Mouse (Mus musculus) heart, adult 8-10 months (tissue): ENCODE data around the gene Cers1. TPM values are rescaled to one million over a fixed set of nuclear protein-coding genes. Genes with fewer than 3 reads are reported as not detected.

Source experiments
- DNase-seq: peaks from one replicate; pipeline ENCODE4 v3.0.0; 2022; ENCODE audit warnings: low spot score
- total RNA-seq, 4 experiments: library from RNA; stranded (reverse); gene quantifications; 2 replicates each; pipeline ENCODE4 v1.2.4; 2022

Gene Cers1
- total RNA-seq, 4 experiments from 2014 or later = 0.14 to 0.53 (median 0.38) TPM

DNA sequence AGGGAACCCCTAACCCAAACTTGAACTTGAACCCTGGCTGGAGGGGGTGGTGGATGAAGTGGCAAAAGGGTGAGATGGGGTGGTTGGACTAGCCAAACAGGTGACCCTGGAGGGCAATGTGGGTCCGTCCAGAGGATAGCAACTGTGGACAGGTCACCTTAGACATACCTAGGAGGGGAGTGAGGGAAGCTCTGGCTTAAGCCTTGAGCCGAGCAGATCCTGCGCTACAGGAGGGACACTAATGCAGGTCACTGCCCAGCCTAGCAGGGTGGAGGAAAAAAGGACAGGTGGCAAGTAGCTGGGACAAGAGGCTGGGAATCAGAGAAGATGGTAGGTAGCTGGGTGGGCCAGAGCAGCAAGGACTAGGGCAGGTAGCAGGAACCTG lies 36.4 kb downstream of the Cers1 start:
- no peak for DNase-seq

DNA sequence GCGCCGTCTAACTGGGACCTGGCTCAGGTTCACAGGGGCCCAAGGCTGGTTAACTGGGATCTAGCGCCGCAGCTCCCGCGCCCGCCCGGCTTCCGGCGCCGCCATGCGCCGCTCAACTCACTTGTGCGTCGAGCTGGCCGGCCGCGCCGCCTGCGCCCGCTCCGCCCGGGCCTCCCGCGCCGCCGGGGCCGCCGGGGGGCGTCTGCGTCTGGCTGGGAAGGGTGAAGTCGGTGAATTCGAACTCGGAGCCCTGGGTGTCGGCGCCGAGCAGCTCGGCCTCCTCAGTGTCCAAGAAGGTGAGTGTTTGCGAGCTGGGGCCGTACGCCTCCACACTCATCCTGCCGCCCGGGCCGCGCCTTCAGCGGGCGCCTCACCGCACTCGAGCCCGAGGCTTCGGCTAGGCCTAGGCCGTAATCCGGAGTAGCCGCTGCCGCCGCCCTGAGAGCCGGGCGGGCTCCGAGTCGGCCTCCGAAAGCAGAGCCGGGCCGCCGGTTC lies 37.1 kb downstream of the Cers1 start:
- DNase-seq = no peak

DNA sequence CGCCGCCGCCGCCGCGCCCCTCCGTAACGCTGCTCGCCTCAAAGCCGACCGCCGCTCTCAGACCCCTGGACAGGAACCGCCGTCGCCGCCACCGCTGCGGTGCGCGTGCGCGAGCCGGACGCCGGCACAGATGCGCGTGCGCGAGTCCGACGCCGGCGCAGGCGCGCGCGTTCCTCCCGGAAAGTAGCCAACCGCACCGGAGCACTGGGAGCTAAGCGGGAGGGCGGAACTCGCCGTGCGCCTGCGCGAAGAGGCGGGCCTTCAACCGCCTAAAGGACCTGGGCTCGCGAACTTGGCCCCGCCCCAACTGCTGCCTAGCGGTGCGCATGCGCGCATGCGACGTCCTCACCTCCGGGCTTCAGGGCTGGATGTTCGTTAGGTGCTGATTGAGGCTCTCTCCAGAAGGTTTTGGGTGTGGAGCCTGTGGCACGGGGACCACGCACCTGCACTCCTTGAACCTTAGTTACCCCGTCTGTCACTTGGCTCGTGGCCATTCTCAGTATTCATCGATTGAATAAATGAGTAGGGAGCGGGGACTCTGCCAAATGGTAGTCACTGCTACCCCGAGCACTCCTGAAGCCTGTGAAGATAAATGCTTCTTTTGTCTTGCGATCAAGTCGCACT lies 37.7 kb downstream of the Cers1 start, which contains the start of gene Upf1:
Gene Upf1, minus strand, starts transcription at position 85 of the 624 bp plus-strand sequence.
- peak; percentile 98 for DNase-seq

DNA sequence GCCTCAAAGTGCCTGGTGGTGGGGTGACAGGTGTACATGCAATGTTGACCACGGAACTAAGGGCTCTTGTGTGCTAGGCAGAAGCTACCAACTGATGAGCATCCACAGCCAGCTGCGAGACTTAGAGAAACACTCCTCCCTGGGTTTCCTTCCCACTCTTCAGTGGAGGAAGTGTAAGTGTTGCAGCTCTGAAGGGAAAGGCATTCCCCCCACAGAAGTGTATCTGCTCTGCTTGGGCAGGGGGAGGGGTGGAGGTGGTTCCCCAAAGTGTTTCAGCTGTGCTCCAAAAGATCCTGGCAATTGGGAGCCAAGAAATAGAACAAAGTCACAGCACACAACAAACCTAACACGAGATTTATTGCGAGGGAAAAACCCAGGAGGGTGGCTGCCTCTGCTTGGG lies 38.4 kb downstream of the Cers1 start:
- DNase-seq = no peak

DNA sequence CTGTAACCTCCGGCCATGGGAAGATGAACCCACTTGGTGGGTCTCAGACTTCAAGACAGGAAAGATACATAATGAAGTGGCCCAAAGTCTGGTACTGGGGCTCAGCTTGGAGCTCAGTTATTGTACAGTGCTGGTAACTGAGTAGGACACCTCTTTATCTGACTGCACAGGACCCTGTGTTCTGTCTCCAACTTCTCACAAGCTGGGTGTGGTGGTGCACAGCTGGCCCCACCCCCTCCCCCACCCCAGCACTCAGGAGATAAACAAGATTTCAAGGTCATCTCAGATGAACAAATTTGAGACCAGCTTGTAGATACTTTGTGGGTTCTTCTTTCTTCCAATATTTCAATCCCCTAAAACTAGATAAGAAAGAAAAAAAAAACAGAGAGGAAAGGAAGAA lies 40.5 kb downstream of the Cers1 start:
- DNase-seq = no peak

DNA sequence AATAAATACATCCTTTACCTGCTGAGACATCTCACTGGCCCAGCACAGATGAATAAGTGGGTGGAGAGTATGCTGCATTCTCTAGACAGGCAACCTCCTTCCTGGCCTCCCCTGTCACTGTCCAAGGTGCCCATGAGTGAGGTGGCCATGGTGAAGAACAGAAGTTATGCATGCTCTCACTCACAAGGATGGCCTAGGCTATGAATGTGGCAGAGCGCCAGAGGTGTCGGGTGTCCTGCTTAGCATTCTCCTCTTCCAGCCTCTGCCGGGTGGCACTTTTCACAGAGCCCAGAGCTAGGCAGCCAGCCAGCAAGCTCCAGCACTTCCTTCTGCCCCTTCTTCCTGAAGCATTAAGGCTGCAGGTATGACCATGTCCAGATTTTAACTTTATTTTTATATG lies 43.8 kb downstream of the Cers1 start:
- DNase-seq = no peak

DNA sequence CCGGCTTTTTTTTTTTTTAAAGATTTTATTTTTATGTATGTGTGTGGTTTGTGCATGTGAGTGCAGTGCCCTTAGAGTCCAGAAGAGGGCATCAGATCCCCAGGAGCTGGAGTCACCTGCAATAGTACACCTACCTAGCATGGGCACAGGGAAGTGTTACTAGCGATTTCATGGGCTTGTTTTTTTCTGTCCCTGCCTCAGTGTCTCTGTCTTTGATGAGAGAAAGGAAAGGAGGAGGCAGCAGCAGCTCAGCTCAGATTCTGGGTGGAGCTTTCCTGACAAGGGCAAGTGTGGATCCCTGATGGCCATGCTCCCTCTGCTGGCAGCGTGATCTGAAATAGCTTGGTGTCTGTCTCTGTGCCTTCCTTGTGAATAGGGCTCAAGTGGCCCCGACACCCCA lies 45.2 kb downstream of the Cers1 start:
- DNase-seq = no peak

DNA sequence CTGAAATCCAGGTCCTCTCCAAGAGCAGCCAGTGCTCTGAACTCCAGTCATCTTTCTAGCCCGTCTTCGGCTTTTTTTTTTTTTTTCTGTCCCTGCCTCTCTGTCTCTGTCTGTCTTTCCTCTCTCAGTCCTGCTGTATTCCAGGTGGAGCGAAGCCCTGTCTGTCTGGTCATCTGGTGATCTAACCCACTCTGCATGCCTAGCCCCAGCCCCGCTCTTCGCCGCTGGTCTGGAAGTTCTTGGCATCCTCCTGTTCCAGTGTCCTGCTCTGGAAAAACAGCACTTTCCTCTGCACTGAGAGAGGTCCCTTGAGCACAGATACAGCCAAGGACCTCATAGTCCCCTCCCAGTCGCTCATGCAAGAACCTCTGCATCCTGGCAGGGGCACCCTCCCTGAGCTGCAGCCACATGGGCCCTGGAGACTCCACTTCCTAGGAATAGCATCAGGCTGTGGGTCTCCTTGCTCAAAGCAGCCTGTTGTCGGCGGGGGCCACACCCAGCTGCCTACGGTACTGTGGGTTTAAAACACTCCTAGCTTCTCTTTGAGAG lies 46.0 kb downstream of the Cers1 start:
- DNase-seq = no peak

DNA sequence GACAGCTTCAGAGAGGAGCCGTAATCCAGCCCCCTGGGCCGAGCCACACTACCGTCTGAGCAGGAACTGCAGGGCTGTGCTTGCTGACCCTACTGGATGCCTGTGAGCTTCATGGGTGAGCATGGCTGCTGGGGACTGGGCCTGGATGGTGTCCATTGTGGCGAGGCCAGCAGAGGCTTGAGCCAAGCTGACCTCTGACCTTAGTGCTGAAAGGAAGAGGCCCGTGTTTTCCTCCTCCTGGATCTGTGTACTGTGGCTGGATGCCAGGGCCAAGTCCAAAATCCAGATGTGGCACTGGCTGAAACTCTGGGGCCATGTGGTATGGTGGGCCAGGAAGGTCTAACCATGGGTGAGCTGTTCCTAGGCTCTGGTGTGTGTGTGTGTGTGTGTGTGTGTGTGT lies 48.5 kb downstream of the Cers1 start:
- DNase-seq = no peak

DNA sequence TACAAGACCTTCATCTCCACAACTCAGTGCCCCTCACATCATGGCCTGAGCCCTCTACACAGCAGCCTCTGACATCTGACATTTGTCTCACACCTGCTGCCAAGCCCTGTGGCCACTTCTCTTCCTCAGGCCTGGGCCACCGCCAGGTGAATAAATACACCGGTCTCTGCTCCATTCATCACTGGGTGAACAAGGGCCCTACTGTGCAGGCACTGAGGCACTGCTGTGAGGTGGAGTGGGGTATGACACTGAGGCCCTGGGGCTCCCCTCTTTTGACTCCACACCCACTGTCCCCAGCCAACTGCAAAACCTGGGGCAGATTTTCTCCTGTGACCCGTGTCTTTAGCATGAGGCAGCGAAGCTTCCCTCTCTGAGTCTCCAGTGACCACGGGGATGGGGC lies 51.0 kb downstream of the Cers1 start:
- no peak for DNase-seq

DNA sequence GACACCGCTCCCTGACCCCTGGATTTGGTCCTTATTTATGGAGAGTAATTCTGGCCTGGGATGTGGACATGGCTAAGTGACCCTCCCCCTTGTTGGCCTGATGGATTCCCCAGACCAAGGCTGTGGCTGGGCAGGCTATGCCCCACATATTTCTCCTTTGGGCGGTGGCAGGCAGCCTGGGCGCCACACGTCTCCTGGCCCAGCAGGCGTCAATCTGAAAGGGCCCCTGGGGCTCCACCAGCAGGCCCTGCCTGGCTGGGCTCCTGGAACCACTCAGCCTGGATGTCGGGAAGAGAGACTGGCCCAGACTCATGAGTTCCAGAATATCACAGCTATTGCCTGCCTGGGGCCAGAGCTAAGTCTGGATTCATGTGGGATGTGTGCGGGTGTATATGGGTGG lies 54.9 kb downstream of the Cers1 start:
- no peak for DNase-seq

DNA sequence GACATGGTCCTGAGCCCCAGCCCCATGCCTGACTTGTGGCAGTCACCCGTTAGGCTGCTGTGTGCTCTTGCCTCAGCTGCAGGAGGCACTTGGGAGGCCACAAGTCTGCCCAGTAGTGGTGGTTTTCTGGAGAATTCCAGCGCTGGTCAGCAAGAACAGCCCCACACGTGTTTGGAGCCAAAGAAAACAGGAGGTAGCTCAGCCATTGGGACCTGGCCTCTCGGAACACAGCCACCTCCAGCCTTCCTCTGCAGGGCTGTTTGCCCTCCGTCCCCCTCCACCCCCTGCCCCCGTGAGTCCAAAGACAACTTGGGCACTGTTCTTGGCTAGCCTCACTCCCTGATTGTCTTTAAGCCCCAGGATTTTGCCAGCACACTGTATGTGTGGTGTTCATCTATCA lies 56.4 kb downstream of the Cers1 start:
- no peak for DNase-seq

DNA sequence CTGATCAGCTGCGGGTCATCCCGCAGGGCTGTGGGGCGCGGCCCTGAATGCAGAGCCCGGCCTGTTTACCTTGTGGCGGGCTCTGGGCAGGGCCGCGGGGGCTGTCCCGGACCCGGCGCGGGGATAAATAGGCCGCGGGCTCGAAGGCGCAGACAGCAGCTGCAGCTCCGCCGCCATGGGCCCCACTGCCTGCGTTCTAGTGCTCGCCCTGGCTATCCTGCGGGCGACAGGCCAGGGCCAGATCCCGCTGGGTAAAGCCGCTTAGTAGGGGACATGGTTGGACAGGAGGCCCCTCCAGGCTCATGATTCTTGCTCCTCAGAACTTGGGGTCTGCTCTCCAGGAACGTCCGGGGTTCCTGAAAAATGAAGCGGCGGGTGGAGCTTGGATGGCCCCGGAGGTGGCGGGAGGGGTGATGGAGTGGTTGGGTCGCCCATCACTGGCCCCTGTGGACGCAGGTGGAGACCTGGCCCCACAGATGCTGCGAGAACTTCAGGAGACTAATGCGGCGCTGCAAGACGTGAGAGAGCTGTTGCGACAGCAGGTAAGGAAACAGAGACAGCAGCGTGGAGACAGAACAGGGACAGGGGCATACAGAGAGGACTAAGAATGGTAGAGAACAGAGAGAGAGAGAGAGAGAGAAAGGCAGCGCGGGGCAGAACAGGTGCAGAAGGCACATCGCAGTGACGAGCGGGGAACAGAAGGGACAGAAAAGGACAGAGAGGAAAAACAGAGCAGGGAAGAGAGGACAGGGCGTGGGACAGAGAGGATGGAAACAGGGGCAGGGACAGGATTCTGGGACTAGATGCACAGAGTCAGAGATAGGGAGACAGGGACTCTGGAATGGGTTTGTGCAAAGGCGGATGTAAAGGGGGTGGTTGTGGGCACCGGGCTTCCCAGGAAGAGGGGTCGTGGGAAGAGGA lies 58.1 kb downstream of the Cers1 start, which contains the start of gene Comp:
Gene Comp, plus strand, starts transcription at position 162 of the 921 bp plus-strand sequence.
- DNase-seq = no peak

DNA sequence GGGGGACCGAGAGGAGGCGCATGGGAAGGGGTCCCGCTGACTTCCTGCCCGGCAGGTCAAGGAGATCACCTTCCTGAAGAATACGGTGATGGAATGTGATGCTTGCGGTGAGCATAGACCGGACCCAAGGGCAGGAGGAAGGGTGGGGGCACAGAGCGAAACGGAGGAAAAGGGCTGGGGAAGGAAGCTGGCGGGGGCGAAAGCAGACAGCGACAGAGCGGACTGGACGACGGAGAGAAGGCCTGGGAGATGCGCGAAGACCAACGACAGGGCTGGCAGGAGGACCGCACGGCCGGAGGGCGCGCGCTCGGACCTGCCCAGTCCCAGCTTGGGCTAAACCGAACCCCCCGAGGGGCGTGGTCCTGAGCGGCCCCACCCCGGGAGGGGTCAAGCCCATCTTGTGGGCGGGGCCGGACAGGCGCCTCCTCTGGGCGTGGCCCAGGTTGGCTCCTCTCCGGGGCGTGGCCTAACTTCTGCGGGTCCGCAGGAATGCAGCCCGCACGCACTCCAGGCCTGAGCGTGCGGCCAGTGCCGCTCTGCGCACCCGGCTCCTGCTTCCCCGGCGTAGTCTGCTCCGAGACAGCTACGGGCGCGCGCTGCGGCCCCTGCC lies 58.8 kb downstream of the Cers1 start:
- peak; percentile 43 for DNase-seq

DNA sequence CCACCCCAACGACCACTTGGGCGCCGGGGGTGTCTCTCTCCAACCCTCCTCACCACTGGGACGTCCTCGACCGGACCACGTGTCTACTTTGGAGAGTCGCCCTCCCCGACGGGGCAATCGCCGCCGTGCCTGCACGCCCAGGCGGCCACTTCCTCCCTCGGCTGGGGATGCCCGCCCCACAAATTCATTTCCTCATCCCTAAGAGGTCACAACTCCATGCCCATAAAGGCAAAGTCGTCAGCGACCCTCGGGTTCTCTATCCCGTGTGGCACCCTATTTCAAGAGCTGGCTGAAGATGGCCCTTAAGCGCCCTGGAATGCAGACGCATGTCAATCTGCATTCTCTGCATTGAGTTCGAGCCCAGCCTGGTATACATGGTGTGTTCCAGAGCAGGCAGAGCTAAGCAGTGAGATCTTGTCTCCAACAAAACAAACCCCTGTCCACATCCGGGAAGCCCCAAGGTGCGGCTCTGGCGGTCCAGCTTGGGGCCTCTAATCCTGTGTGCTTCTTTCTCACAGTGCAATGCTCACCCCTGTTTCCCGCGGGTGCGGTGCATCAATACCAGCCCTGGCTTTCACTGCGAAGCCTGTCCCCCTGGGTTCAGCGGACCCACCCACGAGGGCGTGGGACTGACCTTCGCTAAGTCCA lies 59.8 kb downstream of the Cers1 start:
- DNase-seq = no peak

DNA sequence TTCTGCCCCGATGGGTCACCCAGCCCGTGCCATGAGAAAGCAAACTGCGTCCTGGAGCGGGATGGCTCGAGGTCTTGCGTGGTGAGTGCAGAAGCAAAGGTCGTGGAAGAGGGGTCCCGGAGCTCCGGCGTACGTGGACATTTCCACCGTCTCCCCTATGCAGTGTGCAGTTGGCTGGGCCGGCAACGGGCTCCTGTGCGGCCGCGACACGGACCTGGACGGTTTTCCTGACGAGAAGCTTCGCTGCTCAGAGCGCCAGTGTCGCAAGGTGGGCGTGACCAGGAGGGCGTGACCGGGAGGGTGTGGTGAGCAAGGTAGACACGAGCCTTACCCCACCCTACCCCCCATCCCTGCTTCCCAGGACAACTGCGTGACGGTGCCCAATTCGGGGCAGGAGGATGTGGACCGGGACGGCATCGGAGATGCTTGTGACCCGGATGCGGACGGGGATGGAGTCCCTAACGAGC lies 60.7 kb downstream of the Cers1 start:
- no peak for DNase-seq

DNA sequence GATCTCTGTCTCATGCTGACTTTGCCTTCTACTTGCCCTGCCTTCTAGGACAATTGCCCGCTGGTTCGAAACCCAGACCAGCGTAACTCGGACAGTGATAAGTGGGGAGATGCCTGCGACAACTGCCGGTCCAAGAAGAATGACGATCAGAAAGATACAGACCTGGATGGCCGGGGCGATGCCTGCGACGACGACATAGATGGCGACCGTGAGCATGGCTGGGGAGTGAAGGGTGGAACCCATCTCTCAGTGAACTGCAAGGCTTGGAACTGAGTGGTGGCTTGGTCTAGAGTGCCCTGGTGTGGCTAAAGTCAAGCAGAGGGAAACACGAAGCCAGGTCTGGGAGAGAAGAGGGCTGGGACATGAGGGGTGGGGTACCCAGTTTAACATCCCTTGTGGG lies 61.5 kb downstream of the Cers1 start:
- no peak for DNase-seq

DNA sequence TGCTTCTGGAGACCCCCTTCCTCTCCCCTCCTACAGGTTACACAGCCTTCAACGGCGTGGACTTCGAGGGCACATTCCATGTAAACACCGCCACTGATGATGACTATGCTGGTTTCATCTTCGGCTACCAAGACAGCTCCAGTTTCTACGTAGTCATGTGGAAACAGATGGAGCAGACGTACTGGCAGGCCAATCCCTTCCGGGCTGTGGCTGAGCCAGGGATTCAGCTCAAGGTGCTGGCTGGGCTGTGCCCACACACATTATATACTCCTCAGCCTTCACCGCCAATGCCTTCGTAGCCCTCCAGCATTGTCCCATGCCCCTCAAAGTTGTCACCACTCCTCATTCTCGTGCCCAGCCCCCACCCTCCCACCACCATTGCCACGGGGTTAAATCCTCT lies 64.5 kb downstream of the Cers1 start:
- no peak for DNase-seq
